Mouse (Mus musculus) ES-E14 (cell line): ENCODE results near the gene Wbp2. TPM values are rescaled to one million over a fixed set of nuclear protein-coding genes. Genes with fewer than 3 reads are reported as not detected.

Experiments
- DNase-seq: peaks from one replicate; pipeline ENCODE4 v3.0.0-alpha.2; 2013; ENCODE audit warnings: low read depth, low spot score
- H3K27ac ChIP-seq: 2 replicates; pipeline ENCODE4 v1.5.1; 2012; ENCODE audit warnings: low read depth, mild to moderate bottlenecking, low read length, moderate library complexity, mixed read lengths; ENCODE audit not compliant: poor library complexity, insufficient read depth, severe bottlenecking
- H3K36me3 ChIP-seq: 2 replicates; pipeline ENCODE4 v1.6.1; 2012; ENCODE audit warnings: mild to moderate bottlenecking, low read length, moderate library complexity, mixed read lengths; ENCODE audit not compliant: control insufficient read depth, poor library complexity, insufficient read depth, severe bottlenecking
- H3K4me1 ChIP-seq, 2 experiments: fragments of 150-350 bp in 1 of 2; sonication (generic) in 1 of 2; 2 replicates each; pipeline ENCODE4 v1.6.1; 2012; ENCODE audit warnings: low read length in 2 of 2, mild to moderate bottlenecking in 1 of 2, mixed read lengths in 1 of 2; ENCODE audit not compliant: control insufficient read depth in 2 of 2, insufficient read depth in 2 of 2, poor library complexity in 1 of 2
- H3K4me3 ChIP-seq, 2 experiments: fragments of 150-350 bp in 1 of 2; sonication (generic) in 1 of 2; 2 replicates each; pipeline ENCODE4 v1.5.1; 2012; ENCODE audit warnings: low read length in 2 of 2, low read depth in 1 of 2, mild to moderate bottlenecking in 1 of 2, mixed read lengths in 1 of 2; ENCODE audit not compliant: insufficient read depth in 1 of 2, poor library complexity in 1 of 2, severe bottlenecking in 1 of 2
- H3K9ac ChIP-seq: 2 replicates; pipeline ENCODE4 v1.6.1; 2012; ENCODE audit warnings: low read depth, mild to moderate bottlenecking, low read length, mixed read lengths; ENCODE audit not compliant: poor library complexity, insufficient read depth, severe bottlenecking
- H3K9me3 ChIP-seq: fragments of 150-350 bp; sonication (generic); 2 replicates; pipeline ENCODE4 v1.6.1; 2012; ENCODE audit warnings: low read depth, mild to moderate bottlenecking, low read length; ENCODE audit not compliant: control insufficient read depth, insufficient read depth
- CHD2 ChIP-seq: IDR thresholded peaks from 2 replicates; pipeline ENCODE4 v1.6.1; 2014; ENCODE audit warnings: mild to moderate bottlenecking, low read depth, low read length, inconsistent platforms
- HCFC1 ChIP-seq: IDR thresholded peaks from 2 replicates; pipeline ENCODE4 v1.6.1; 2012; ENCODE audit warnings: low read length, inconsistent platforms, borderline replicate concordance; ENCODE audit not compliant: insufficient read depth
- MAFK ChIP-seq: IDR thresholded peaks from 2 replicates; pipeline ENCODE4 v1.6.1; 2014; ENCODE audit warnings: mild to moderate bottlenecking, low read depth, low read length, inconsistent platforms; ENCODE audit not compliant: insufficient read depth
- ZC3H11A ChIP-seq: IDR thresholded peaks from 2 replicates; pipeline ENCODE4 v1.6.1; 2012; ENCODE audit warnings: low read depth, mild to moderate bottlenecking, inconsistent platforms, low read length, borderline replicate concordance
- ZNF384 ChIP-seq: IDR thresholded peaks from 2 replicates; pipeline ENCODE4 v1.6.1; 2012; ENCODE audit warnings: low read depth, low read length, inconsistent platforms
- in situ Hi-C, 2 experiments: fragments of 600-800 bp; cut with MboI; formaldehyde crosslinking; loops; one replicate each; pipeline ENCODE4 v1.15.1; 2025; ENCODE audit warnings: low sequenced_read_pairs in 2 of 2, inconsistent platforms in 1 of 2; ENCODE audit not compliant: unreplicated experiment in 2 of 2
- total RNA-seq: library from RNA; depleted of rRNA; stranded (reverse); fragments of 300-350 nt; gene quantifications from 2 replicates; pipeline ENCODE4 v1.2.3, GENCODE M21; 2012

Gene Wbp2
- total RNA-seq, 1 experiment, result 20.1 TPM

- in situ Hi-C loops, result no loop called here
- no peak for TF ChIP-seq ZC3H11A
- no peak for TF ChIP-seq ZNF384
- no peak for TF ChIP-seq CHD2
- TF ChIP-seq HCFC1, result no peak
- no peak for TF ChIP-seq MAFK
- Histone ChIP-seq H3K36me3 (no peaks in the 10 kb centered on the region), H3K4me1 (peaks cover 12 to 40% of the 10 kb centered on the region in 2 experiments), H3K4me3 (peak overlapping the region; percentile 11 to 30; a peak in 3 of 4 replicates), H3K9ac (peak overlapping the region; percentile 12; the same call in 1 of the 2 replicates), H3K27ac (no peak overlapping the region), H3K9me3 (no peaks in the 10 kb centered on the region)
- no peak for DNase-seq
Measured at GRCm38 (mm10) chr11:116106154-116106962, 19.6 kb upstream of the Wbp2 start.

GRCm38 (mm10) chr11:116105065-116105464 is 18.3 kb upstream of the Wbp2 start:
- in situ Hi-C loops, result no loop called here
- Histone ChIP-seq H3K9me3 (no peaks in the 10 kb centered on the region), H3K27ac (no peak overlapping the region), H3K4me3 (no peak overlapping the region), H3K4me1 (peaks cover 14 to 40% of the 10 kb centered on the region in 2 experiments), H3K36me3 (no peaks in the 10 kb centered on the region), H3K9ac (no peak overlapping the region)
- TF ChIP-seq ZC3H11A (no peak), HCFC1 (no peak), CHD2 (no peak), MAFK (no peak), ZNF384 (no peak)
- no peak for DNase-seq

- H3K9me3 ChIP-seq, result no peaks in the 10 kb centered on the region
- H3K4me3 ChIP-seq, result no peak overlapping the region
- peak; percentile 69 for DNase-seq
- in situ Hi-C loops, result no loop called here
- H3K9ac ChIP-seq, result no peak overlapping the region; the same call in 1 of the 2 replicates
- H3K4me1 ChIP-seq, result peaks cover 13 to 39% of the 10 kb centered on the region in 2 experiments
- no peaks in the 10 kb centered on the region for H3K36me3 ChIP-seq
- peak overlapping the region; percentile 24; the same call in 1 of the 2 replicates for H3K27ac ChIP-seq
- TF ChIP-seq MAFK, result 0 out of 2 replicates have a peak, but pooled peaks have one; percentile 2
- TF ChIP-seq HCFC1, result no peak
Measured at GRCm38 (mm10) chr11:116104006-116104646, 17.3 kb upstream of the Wbp2 start.

- peaks cover 13 to 36% of the 10 kb centered on the region in 2 experiments for H3K4me1 ChIP-seq
- in situ Hi-C loops, result no loop called here
Measured at GRCm38 (mm10) chr11:116103572-116103971, 16.8 kb upstream of the Wbp2 start.

More at GRCm38 (mm10) chr11:116103572-116103971, 16.8 kb upstream of the Wbp2 start:
- DNase-seq, result no peak
- no peak overlapping the region for H3K27ac ChIP-seq
- no peak for TF ChIP-seq ZC3H11A
- no peak for TF ChIP-seq ZNF384
- TF ChIP-seq MAFK, result no peak
- no peak for TF ChIP-seq CHD2
- TF ChIP-seq HCFC1, result no peak
- no peak overlapping the region for H3K9ac ChIP-seq
- no peaks in the 10 kb centered on the region for H3K9me3 ChIP-seq
- no peaks in the 10 kb centered on the region for H3K36me3 ChIP-seq
- no peak overlapping the region for H3K4me3 ChIP-seq
